In genomic region chr2:24974452-24974851, GRCm38 (mm10) we compare ENCODE assay signal across 8 mouse cellular contexts. TPM values are rescaled to one million over a fixed set of nuclear protein-coding genes. Genes with fewer than 3 reads are reported as not detected.
A peak's percentile ranks its signal among the peaks of the same experiment; 100 is the strongest.
DNase-seq lines count a peak whose midpoint lies in the region; ATAC-seq and TF ChIP-seq lines count a peak whose summit lies in the region.
"Not testable (repeated sequence)": the region's sequence is repeated elsewhere in the genome, so short reads cannot be mapped to it uniquely, and the experiment has no call there.

No protein-coding gene starts in this region.

- 0% methylated on average over 17 of the region's 17 CpGs for WGBS in embryonic facial prominence, embryonic 11.5 days
- WGBS in forebrain, embryonic 16.5 days: under 1% methylated on average over 17 of the region's 17 CpGs
- under 1% methylated on average over 17 of the region's 17 CpGs for WGBS in hindbrain, embryonic 13.5 days
- under 1% methylated on average over 17 of the region's 17 CpGs for WGBS in liver, embryonic 15.5 days (ENCODE audit: insufficient replicate concordance)
- WGBS in midbrain, embryonic 12.5 days: 2% methylated on average over 17 of the region's 17 CpGs
- WGBS in spleen, adult 2 months: under 1% methylated on average over 17 of the region's 17 CpGs

- H3K36me3 ChIP-seq in embryonic facial prominence, embryonic 11.5 days (replicated peaks; ENCODE audit: control insufficient read depth, insufficient read depth, low read depth, low read length); forebrain, embryonic 16.5 days (ENCODE audit: control insufficient read depth, insufficient read depth): not testable (repeated sequence)
- H3K36me3 ChIP-seq in hindbrain, embryonic 13.5 days: peaks cover 38% of the 10 kb centered on the region
- peaks cover 36% of the 10 kb centered on the region for H3K36me3 ChIP-seq in liver, embryonic 15.5 days (replicated peaks)
- H3K36me3 ChIP-seq in midbrain, embryonic 12.5 days: peaks cover 29% of the 10 kb centered on the region
- peaks cover 11% of the 10 kb centered on the region for H3K36me3 ChIP-seq in spleen, adult 2 months (ENCODE audit: control insufficient read depth, insufficient read depth, low read length)

- DNase-seq in adrenal gland, adult 18-20 months (ENCODE audit: low spot score in 2 of 2): peak; percentile 31 to 35
- not testable (repeated sequence) for DNase-seq in embryonic facial prominence, embryonic 11.5 days (ENCODE audit: low spot score); layer of hippocampus, adult 2 months (ENCODE audit: low spot score in 2 of 2); spleen, adult 2 months (ENCODE audit: low read depth in 1 of 2, low spot score in 2 of 2)

- not testable (repeated sequence) for H3K27ac ChIP-seq in embryonic facial prominence, embryonic 11.5 days (replicated peaks; ENCODE audit: low read depth, low read length)
- peak overlapping the region; percentile 87 for H3K27ac ChIP-seq in forebrain, embryonic 16.5 days (ENCODE audit: low read length)
- peak overlapping the region; percentile 94 for H3K27ac ChIP-seq in hindbrain, embryonic 13.5 days
- H3K27ac ChIP-seq in layer of hippocampus, adult 2 months: peak overlapping the region; percentile 97
- H3K27ac ChIP-seq in liver, embryonic 15.5 days (replicated peaks): peak overlapping the region; percentile 83
- H3K27ac ChIP-seq in midbrain, embryonic 12.5 days (replicated peaks): peak overlapping the region; percentile 91
- H3K27ac ChIP-seq in spleen, adult 2 months (ENCODE audit: insufficient read depth, low read length): peak overlapping the region; percentile 88

- not testable (repeated sequence) for H3K4me1 ChIP-seq in embryonic facial prominence, embryonic 11.5 days (ENCODE audit: control insufficient read depth, insufficient read depth, low read length); spleen, adult 2 months (ENCODE audit: control insufficient read depth, insufficient read depth, insufficient read length)
- peaks cover 21% of the 10 kb centered on the region for H3K4me1 ChIP-seq in forebrain, embryonic 16.5 days (replicated peaks; ENCODE audit: control insufficient read depth, insufficient read depth, low read length)
- H3K4me1 ChIP-seq in hindbrain, embryonic 13.5 days (replicated peaks): peaks cover 25% of the 10 kb centered on the region
- peaks cover 49% of the 10 kb centered on the region for H3K4me1 ChIP-seq in liver, embryonic 15.5 days (replicated peaks)
- peaks cover 21% of the 10 kb centered on the region for H3K4me1 ChIP-seq in midbrain, embryonic 12.5 days

- H3K9me3 ChIP-seq in embryonic facial prominence, embryonic 11.5 days (replicated peaks; ENCODE audit: control insufficient read depth, low read length); forebrain, embryonic 16.5 days (ENCODE audit: control insufficient read depth, low read length); hindbrain, embryonic 13.5 days; liver, embryonic 15.5 days (replicated peaks); midbrain, embryonic 12.5 days: not testable (repeated sequence)

- H3K9ac ChIP-seq in embryonic facial prominence, embryonic 11.5 days (replicated peaks; ENCODE audit: low read length): peak overlapping the region; percentile 74
- H3K9ac ChIP-seq in forebrain, embryonic 16.5 days (replicated peaks; ENCODE audit: low read depth, low read length): peak overlapping the region; percentile 80
- peak overlapping the region; percentile 89 for H3K9ac ChIP-seq in hindbrain, embryonic 13.5 days
- peak overlapping the region; percentile 77 for H3K9ac ChIP-seq in liver, embryonic 15.5 days
- H3K9ac ChIP-seq in midbrain, embryonic 12.5 days (replicated peaks): peak overlapping the region; percentile 83

- not testable (repeated sequence) for TF ChIP-seq POLR2A in spleen, adult 2 months (IDR thresholded peaks at IDR 0.05; ENCODE audit: low read depth, low read length)

- ATAC-seq in embryonic facial prominence, embryonic 11.5 days (replicated peaks; ENCODE audit: insufficient number of reproducible peaks, low FRiP score, low TSS enrichment, low read depth); forebrain, embryonic 16.5 days; hindbrain, embryonic 13.5 days (ENCODE audit: low FRiP score); midbrain, embryonic 12.5 days (ENCODE audit: low FRiP score, low read depth): not testable (repeated sequence)
- ATAC-seq in liver, embryonic 15.5 days (ENCODE audit: insufficient read depth): peak; percentile 6

- H3K27me3 ChIP-seq in embryonic facial prominence, embryonic 11.5 days (ENCODE audit: control insufficient read depth, insufficient read depth, low read length); forebrain, embryonic 16.5 days (replicated peaks; ENCODE audit: control insufficient read depth, insufficient read depth, low read length); hindbrain, embryonic 13.5 days; liver, embryonic 15.5 days; midbrain, embryonic 12.5 days; spleen, adult 2 months (ENCODE audit: control insufficient read depth, insufficient read depth, low read length): not testable (repeated sequence)

- TF ChIP-seq CTCF in layer of hippocampus, adult 2 months (conservative IDR thresholded peaks at IDR 0.05); spleen, adult 2 months (IDR thresholded peaks at IDR 0.05; ENCODE audit: extremely low read depth, insufficient read depth, insufficient read length, insufficient replicate concordance): not testable (repeated sequence)

- H3K4me2 ChIP-seq in embryonic facial prominence, embryonic 11.5 days (ENCODE audit: low read depth, low read length): peak overlapping the region; percentile 57
- peak overlapping the region; percentile 73 for H3K4me2 ChIP-seq in forebrain, embryonic 16.5 days (ENCODE audit: low read length)
- H3K4me2 ChIP-seq in hindbrain, embryonic 13.5 days: peak overlapping the region; percentile 94
- peak overlapping the region; percentile 98 for H3K4me2 ChIP-seq in liver, embryonic 15.5 days
- peak overlapping the region; percentile 94 for H3K4me2 ChIP-seq in midbrain, embryonic 12.5 days (replicated peaks)

- H3K4me3 ChIP-seq in embryonic facial prominence, embryonic 11.5 days (ENCODE audit: low read depth, low read length): peak overlapping the region; percentile 83
- peak overlapping the region; percentile 90 for H3K4me3 ChIP-seq in forebrain, embryonic 16.5 days (replicated peaks; ENCODE audit: low read length)
- peak overlapping the region; percentile 83 for H3K4me3 ChIP-seq in hindbrain, embryonic 13.5 days
- peak overlapping the region; percentile 91 for H3K4me3 ChIP-seq in layer of hippocampus, adult 2 months
- H3K4me3 ChIP-seq in liver, embryonic 15.5 days (replicated peaks): peak overlapping the region; percentile 76
- peak overlapping the region; percentile 76 for H3K4me3 ChIP-seq in midbrain, embryonic 12.5 days
- H3K4me3 ChIP-seq in spleen, adult 2 months (ENCODE audit: extremely low read depth, insufficient read depth, insufficient read length): peak overlapping the region; percentile 89

RNA-seq across cellular contexts. Expression of gene Mrpl41, which starts 0.4 kb away (rescaled TPM):
- 10 to 100 TPM; 85.2 to 88.0 TPM for total RNA-seq in adrenal gland, adult 18-20 months (2021)
- polyA plus RNA-seq in embryonic facial prominence, embryonic 11.5 days (2014; fragmentation: Nextera tagmentation; extraction: Ambion mirVana): 153 and 163 TPM in 2 replicates
- 143 and 150 TPM in 2 replicates for polyA plus RNA-seq in forebrain, embryonic 16.5 days (2015; fragmentation: Nextera tagmentation; extraction: Ambion mirVana)
- 171 and 181 TPM in 2 replicates for polyA plus RNA-seq in hindbrain, embryonic 13.5 days (2015; fragmentation: Nextera tagmentation; extraction: Ambion mirVana)
- total RNA-seq in layer of hippocampus, adult 2 months (2021): 10 to 100 TPM; 84.0 to 86.9 TPM
- polyA plus RNA-seq in liver, embryonic 15.5 days (2015; fragmentation: Nextera tagmentation; extraction: Ambion mirVana): 62.6 and 69.8 TPM in 2 replicates
- polyA plus RNA-seq in midbrain, embryonic 12.5 days (2016; fragmentation: Nextera tagmentation; extraction: Ambion mirVana): 140 TPM in 2 replicates
- polyA plus RNA-seq in spleen, adult 2 months (2012; rRNA removed): 12.6 and 18.8 TPM in 2 replicates

RNA-seq across cellular contexts. Expression of gene Pnpla7, which starts 1.4 kb away (rescaled TPM):
- 10 to 100 TPM; 36.3 to 47.2 TPM for total RNA-seq in adrenal gland, adult 18-20 months (2021)
- polyA plus RNA-seq in embryonic facial prominence, embryonic 11.5 days (2014; fragmentation: Nextera tagmentation; extraction: Ambion mirVana): 4.7 and 6.2 TPM in 2 replicates
- polyA plus RNA-seq in forebrain, embryonic 16.5 days (2015; fragmentation: Nextera tagmentation; extraction: Ambion mirVana): 4.4 and 4.5 TPM in 2 replicates
- polyA plus RNA-seq in hindbrain, embryonic 13.5 days (2015; fragmentation: Nextera tagmentation; extraction: Ambion mirVana): 3.0 and 3.4 TPM in 2 replicates
- total RNA-seq in layer of hippocampus, adult 2 months (2021): 10 to 100 TPM; 30.7 to 31.4 TPM
- 12.2 and 13.5 TPM in 2 replicates for polyA plus RNA-seq in liver, embryonic 15.5 days (2015; fragmentation: Nextera tagmentation; extraction: Ambion mirVana)
- 3.6 and 5.5 TPM in 2 replicates for polyA plus RNA-seq in midbrain, embryonic 12.5 days (2016; fragmentation: Nextera tagmentation; extraction: Ambion mirVana)
- 43.0 and 50.4 TPM in 2 replicates for polyA plus RNA-seq in spleen, adult 2 months (2012; rRNA removed)

RNA-seq across cellular contexts. Expression of gene Dph7, which starts 12.3 kb away (rescaled TPM):
- 10 to 100 TPM in 1 of 2 experiments, 1 to 10 TPM in 1; 6.6 to 10.8 TPM for total RNA-seq in adrenal gland, adult 18-20 months (2021)
- 33.4 and 33.8 TPM in 2 replicates for polyA plus RNA-seq in embryonic facial prominence, embryonic 11.5 days (2014; fragmentation: Nextera tagmentation; extraction: Ambion mirVana)
- 41.5 and 44.9 TPM in 2 replicates for polyA plus RNA-seq in forebrain, embryonic 16.5 days (2015; fragmentation: Nextera tagmentation; extraction: Ambion mirVana)
- 36.0 and 38.1 TPM in 2 replicates for polyA plus RNA-seq in hindbrain, embryonic 13.5 days (2015; fragmentation: Nextera tagmentation; extraction: Ambion mirVana)
- 10 to 100 TPM; 30.5 to 39.6 TPM for total RNA-seq in layer of hippocampus, adult 2 months (2021)
- 8.0 and 8.3 TPM in 2 replicates for polyA plus RNA-seq in liver, embryonic 15.5 days (2015; fragmentation: Nextera tagmentation; extraction: Ambion mirVana)
- 29.4 and 35.7 TPM in 2 replicates for polyA plus RNA-seq in midbrain, embryonic 12.5 days (2016; fragmentation: Nextera tagmentation; extraction: Ambion mirVana)
- polyA plus RNA-seq in spleen, adult 2 months (2012; rRNA removed): 16.0 and 18.3 TPM in 2 replicates

RNA-seq across cellular contexts. Expression of gene Zmynd19, which starts 24.9 kb away (rescaled TPM):
- total RNA-seq in adrenal gland, adult 18-20 months (2021): 10 to 100 TPM; 21.6 to 30.4 TPM
- 27.6 and 29.8 TPM in 2 replicates for polyA plus RNA-seq in embryonic facial prominence, embryonic 11.5 days (2014; fragmentation: Nextera tagmentation; extraction: Ambion mirVana)
- polyA plus RNA-seq in forebrain, embryonic 16.5 days (2015; fragmentation: Nextera tagmentation; extraction: Ambion mirVana): 16.7 and 20.8 TPM in 2 replicates
- 16.0 and 17.7 TPM in 2 replicates for polyA plus RNA-seq in hindbrain, embryonic 13.5 days (2015; fragmentation: Nextera tagmentation; extraction: Ambion mirVana)
- 10 to 100 TPM; 35.0 to 36.2 TPM for total RNA-seq in layer of hippocampus, adult 2 months (2021)
- 9.8 and 10.7 TPM in 2 replicates for polyA plus RNA-seq in liver, embryonic 15.5 days (2015; fragmentation: Nextera tagmentation; extraction: Ambion mirVana)
- polyA plus RNA-seq in midbrain, embryonic 12.5 days (2016; fragmentation: Nextera tagmentation; extraction: Ambion mirVana): 19.8 and 24.7 TPM in 2 replicates
- polyA plus RNA-seq in spleen, adult 2 months (2012; rRNA removed): 3.8 and 4.9 TPM in 2 replicates

RNA-seq across cellular contexts. Expression of gene Arrdc1, which starts 39.4 kb away (rescaled TPM):
- 1 to 10 TPM; 9.2 to 9.9 TPM for total RNA-seq in adrenal gland, adult 18-20 months (2021)
- polyA plus RNA-seq in embryonic facial prominence, embryonic 11.5 days (2014; fragmentation: Nextera tagmentation; extraction: Ambion mirVana): 10.7 and 15.9 TPM in 2 replicates
- polyA plus RNA-seq in forebrain, embryonic 16.5 days (2015; fragmentation: Nextera tagmentation; extraction: Ambion mirVana): 31.7 and 40.9 TPM in 2 replicates
- polyA plus RNA-seq in hindbrain, embryonic 13.5 days (2015; fragmentation: Nextera tagmentation; extraction: Ambion mirVana): 23.9 and 26.0 TPM in 2 replicates
- total RNA-seq in layer of hippocampus, adult 2 months (2021): 10 to 100 TPM; 11.5 to 18.3 TPM
- 17.5 and 18.6 TPM in 2 replicates for polyA plus RNA-seq in liver, embryonic 15.5 days (2015; fragmentation: Nextera tagmentation; extraction: Ambion mirVana)
- polyA plus RNA-seq in midbrain, embryonic 12.5 days (2016; fragmentation: Nextera tagmentation; extraction: Ambion mirVana): 14.0 and 17.0 TPM in 2 replicates
- polyA plus RNA-seq in spleen, adult 2 months (2012; rRNA removed): 192 and 248 TPM in 2 replicates
